Mouse (Mus musculus) CH12F3 (cell line): ENCODE results near the gene Itga9.

ENCODE experiments used
- in situ Hi-C: fragments of 300-500 bp; cut with MboI; formaldehyde crosslinking; loops from 2 replicates; pipeline ENCODE4 v1.14.3; 2020; ENCODE audit warnings: low sequenced_read_pairs

Gene Itga9

DNA sequence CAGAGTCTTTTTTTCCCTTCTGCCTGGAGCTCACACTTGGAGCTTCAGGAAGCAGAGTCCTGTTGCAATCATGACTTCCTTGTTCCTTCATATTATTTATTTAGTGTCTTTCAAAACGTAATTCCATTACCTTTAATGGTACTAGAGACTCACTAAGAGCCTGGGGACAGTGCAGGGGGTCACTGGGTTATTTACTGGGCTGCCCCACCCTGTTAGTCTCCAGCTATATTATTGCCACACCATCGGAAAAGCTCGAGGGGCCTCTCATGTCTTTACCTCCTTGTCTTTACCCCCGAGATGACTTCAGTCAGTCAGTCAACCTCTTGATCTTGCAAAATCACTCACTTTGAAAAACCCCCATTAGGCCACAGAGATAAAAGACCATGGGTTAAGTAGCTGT is 44.5 kb downstream of the Itga9 start:
- in situ Hi-C loops: no loop called here

DNA sequence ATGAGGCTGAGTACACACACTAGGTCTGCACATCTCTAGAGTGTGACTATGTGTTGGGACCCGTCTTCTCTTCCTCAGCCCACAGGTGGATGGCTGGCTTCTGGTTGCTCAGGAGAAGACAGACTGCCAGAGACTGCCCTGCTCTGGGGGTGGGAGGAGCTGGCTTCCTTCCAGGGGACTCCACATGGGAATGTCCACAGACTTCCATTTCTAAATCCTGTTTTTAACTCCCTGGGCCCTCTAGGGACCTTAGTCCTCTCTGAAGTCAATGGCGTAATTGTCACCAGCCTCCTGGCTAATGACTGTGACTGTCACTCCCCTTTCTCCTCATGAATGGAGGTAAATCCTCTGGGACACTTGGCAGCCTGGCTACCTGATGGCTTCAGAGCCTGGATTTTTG is 45.4 kb downstream of the Itga9 start:
- in situ Hi-C loops: no loop called here

DNA sequence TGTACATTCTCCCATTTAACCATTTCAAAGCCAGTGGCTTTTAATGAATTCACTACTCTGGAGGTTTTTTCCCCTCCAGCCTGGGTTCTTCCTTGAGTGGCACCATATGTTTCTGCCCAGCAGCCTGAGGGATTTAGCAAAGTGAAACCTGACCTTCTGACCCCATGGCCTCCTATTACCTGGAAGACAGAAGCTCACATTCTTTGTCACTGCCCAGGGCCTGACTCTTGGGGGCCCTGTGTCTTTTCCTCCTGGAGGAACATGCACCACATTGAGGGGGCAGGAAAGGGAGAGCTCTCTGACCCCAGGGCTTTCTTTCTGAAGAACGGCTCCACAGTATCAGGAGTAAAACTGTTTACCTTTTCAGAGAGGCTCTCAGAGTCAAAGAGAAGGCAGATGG is 46.9 kb downstream of the Itga9 start:
- in situ Hi-C loops: no loop called here

DNA sequence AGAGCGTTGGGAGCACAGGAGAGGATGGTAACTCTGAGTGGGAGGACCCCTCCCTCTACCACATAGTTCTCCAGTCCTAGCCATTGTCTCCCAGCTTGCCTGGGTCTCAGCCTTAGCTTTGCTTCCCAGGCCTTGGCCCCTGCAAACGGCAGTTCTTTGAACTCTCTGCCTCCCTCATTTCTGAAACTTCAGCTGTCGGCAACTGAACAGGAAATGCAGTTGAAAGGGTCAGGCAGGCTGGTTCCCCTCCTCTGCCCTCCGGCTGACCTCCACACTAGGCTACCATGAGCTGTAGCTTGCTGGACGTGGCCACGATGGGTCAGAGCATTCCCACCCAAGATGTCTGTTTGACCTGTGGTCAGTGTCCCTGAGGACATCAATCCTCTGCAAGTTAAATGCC is 48.5 kb downstream of the Itga9 start:
- in situ Hi-C loops: no loop called here

DNA sequence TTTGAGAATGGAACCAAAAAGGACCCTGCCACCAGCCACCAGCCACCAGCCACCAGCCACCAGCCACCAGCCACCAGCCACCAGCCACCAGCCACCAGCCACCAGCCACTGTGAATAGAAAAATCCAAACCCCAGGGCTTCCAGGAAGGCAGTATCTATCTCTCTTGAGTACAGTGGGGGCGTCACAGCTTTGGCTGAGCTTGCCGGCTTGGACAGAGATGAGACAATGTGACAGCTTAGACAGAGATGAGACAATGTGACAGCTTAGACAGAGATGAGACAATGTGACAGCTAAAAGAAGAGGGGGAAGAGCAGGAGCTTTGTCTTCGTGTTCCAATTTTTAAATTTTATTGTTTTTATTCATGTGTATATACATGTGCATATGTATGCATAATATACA is 49.2 kb downstream of the Itga9 start:
- in situ Hi-C loops: no loop called here

DNA sequence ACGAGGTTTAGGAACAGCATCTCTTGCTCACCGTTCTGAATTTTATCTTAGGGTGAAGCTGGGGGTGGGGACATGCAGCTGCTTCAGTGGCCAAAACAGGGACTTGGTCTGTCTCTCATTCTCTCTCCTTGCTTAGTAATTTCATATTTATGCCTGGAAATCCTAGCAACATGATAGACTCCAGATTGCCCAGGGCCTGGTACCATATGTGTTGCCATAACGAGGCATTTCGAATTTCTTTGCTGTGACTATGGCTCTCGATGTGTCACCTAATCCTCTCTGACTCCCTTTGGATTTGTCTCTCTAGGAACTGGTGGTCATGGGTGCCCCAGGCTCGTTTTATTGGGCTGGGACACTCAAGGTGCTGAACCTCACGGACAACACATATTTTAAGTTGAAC is 51.7 kb downstream of the Itga9 start:
- in situ Hi-C loops: no loop called here

DNA sequence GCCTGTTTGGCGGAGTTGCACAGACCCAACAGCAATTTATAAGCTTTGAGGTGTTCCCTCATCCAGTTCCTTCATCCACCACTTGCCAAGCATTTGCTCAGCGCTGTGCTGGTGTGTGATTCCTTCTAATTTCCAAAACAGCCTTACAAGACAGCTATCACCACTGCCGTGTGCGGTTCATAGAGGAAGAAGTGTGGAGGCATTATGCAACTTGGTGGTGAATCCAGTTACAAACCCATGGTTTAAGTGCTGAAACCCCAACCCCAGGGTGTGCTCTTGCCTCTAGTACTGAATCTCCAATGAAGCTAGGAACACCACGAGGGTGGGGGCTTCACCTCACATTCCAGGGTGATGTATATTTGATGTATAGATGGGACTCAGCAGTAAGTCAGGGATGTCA is 53.3 kb downstream of the Itga9 start:
- in situ Hi-C loops: no loop called here

DNA sequence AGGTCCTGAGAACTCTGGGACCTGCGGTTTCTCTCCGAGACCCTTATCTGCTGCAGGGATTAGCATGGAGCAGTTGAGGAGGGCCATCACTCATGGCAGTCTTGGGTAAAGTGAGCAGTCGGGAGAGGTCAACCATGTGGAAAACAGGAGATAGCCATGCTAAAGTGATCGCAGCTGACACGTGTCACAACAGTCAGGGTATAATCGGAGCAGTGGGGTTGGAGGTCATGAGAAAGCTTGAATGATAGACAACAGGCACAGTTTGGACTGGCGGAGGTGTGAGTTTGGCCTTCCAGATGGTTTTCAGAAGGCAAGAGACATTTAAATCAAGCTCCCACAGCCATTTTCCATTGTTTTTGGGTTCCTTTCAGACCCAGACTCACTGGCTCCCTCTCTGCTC is 53.8 kb downstream of the Itga9 start:
- in situ Hi-C loops: no loop called here

DNA sequence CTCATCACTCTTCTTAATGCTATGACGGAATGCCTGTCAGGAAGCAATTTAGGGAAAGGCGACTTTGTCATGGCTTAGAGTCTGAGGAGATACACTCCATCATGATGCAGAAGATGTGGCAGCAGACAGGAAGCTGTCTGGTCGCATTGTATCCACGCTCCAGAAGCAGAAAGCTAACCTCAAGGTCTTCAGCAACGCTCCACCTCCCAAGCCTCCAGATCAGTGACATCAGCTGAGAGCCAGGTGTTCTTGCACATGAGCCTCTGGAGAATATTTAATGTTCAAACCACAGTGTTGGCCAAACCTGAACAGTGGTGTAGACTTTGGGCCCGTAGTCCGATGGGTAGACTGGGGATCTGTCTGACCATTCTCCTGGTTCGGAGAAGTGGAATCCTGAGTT is 55.5 kb downstream of the Itga9 start:
- in situ Hi-C loops: no loop called here

DNA sequence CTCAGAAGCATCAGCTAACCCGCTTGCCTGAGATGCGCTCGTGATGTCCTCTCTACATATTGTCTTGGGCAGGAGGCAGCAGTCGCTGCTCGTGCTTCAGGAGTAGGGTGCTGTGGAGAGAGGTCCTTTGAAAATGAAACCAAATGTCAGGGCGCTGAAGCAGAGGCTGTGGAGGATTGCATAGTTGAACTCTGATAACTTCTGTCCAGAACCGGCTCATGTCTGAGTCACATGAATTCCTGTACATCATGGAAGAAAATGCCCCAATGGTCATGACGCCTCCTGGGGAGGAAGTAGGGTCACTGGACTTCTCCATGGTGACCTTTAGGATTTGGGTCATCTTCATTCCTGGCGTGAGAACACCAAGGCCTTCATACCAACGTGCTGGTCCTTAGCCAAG is 56.0 kb downstream of the Itga9 start:
- in situ Hi-C loops: no loop called here

DNA sequence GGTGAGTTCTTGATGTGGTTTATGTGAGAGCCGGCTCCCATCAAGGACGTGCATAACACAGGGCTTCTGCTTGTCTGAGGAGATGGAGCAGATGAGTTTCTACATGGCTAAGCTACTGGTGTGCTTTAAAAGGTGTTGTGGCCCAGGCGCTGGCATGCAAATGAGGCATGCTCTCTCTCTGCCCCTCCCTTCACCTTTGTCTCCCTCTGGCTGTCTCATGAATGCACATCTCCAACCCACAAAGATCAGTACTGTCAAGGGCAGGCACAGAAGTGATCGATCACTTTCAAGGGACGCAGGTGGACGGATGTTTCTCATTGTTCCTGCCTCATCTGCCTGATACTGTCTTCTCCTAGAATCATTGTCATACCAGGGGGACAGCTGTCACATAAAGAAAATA is 57.4 kb downstream of the Itga9 start:
- in situ Hi-C loops: no loop called here

DNA sequence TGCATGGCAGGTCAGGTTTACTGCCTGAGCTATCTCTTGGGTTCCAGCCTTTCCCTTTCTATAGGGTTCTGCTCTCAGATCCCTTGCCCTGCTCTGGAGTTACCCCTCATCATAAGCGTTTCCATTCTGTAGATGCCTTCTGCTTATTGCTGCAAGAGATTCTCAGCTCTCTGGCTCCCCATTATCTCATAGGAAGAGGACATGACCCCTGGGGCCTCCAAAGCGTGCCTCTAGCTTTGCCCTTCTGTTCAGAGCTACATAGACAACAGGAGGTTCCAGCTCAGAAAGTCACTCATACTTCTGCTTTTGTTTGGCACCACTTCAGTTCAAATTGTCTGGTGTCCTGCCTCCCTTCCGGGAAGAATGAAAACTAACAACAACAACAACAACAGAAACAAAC is 59.6 kb downstream of the Itga9 start:
- in situ Hi-C loops: no loop called here

DNA sequence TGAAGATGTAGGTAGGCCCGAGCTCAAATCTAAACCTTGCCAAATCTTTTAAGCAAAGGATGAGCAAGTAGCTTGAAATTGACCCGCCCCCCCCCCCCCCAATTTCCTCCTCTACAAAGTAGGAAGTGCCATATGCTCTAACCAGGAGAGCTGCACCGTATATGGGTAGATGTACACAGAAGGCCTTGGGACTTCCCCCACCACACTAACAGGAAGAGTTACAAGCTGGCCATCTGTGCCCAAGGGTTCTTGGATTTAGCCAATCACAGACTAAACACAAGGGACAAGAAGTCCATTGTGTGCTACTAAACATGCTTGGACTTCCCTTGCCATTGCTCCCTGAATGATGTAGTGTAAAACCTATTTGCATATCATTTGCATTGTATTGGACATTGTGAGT is 63.2 kb downstream of the Itga9 start:
- in situ Hi-C loops: no loop called here

DNA sequence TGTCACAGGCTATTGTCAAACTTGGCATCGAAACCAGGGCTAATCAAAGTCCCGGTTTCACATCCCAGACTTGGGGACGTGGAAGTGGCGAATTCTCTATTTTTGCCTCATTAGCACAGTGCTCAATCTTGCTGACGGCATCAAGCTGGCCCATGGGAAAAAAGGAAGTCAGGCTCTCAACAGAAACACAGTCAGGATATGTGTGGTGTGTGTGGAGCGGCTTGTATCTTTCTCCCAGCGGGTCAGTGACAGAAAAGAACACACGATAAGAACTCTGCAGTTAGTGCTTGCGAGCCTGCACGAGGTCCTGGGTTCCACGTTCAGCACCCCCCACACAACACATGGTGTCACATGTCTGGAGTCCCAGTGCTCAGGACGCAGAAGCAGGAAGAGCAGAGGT is 67.8 kb downstream of the Itga9 start:
- in situ Hi-C loops: no loop called here

DNA sequence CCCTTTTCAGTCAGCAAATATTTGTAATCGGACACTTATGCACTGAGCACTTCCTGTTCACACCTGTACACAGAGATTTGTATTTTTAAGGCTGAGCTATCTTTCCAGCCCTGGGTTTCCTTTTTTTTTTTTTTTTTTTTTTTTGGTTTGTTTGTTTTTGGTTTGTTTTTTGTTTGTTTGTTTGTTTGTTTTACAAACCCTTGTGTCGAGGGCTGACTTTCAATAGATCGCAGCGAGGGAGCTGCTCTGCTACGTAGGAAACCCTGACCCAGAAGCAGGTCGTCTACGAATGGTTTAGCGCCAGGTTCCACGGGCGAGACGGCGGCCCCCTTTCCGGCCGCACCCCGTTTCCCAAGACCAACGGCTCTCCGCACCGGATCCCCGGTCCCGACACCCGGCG is 68.3 kb downstream of the Itga9 start:
- in situ Hi-C loops: no loop called here

DNA sequence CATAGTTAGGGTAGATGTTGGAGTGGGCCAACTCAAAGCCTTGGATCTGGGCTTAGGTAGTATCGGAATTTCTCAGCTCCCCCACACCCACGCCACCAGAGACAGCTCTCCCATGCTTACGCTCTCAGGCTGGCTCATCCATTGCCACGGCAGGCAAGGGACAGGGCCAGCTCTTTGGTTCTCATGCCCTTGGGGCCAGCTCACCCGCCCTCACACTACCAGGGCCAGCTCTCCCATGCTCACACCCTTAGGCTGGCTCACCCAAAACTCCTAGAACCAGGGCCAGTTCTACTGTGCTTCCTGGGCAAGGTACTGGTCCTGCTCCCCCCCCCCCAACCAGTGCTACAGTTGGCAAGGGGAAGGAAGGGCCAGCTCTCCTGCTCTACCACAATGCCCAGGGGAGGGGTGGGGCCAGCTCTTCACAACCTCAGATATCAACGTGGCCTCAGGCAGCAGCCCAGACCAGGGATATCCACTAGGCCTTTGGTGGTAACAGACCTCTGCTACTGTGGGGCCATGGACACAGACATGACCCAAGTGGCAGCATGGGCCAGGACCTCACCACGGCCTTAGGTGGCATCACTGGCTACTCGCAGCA is 69.2 kb downstream of the Itga9 start:
- in situ Hi-C loops: no loop called here

DNA sequence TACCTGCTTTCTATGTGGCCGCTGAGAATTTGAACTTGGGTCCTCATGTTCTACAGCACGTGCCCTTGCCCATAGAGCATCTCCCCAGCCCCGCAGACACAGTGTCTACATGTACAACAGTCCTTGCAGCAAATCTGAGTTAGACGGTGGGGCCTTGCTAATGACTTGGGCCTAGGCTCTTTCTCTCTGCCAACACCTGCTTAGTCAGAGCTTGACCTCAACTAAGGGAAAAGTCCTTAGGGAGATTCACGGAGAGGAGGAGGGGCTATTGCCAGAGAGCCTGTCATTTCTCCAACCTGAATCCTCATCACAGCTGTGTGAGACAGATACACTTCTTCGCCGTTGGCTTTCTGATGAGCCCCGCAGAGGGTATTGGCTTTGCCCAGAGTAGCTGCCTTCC is 70.2 kb downstream of the Itga9 start:
- in situ Hi-C loops: no loop called here

DNA sequence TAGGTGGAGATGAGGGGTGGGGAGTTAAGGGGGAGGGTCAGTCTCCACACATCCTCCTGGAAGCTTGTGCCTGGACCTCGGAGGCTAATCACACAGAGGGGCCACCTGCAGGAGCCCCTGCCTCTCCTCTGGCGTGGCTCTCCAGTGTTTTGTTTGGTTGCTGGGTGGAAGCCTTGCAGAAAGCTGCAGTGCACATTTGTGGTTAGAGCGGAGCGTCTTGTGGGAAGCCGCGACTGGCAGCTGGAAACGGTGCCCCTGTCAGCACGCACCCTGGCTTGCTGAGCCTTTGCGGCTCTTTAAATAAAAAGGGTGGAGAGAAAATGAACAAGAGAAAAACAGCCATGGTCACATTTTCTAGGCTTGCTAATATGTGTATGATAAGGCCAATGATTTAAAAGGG is 70.9 kb downstream of the Itga9 start:
- in situ Hi-C loops: no loop called here

DNA sequence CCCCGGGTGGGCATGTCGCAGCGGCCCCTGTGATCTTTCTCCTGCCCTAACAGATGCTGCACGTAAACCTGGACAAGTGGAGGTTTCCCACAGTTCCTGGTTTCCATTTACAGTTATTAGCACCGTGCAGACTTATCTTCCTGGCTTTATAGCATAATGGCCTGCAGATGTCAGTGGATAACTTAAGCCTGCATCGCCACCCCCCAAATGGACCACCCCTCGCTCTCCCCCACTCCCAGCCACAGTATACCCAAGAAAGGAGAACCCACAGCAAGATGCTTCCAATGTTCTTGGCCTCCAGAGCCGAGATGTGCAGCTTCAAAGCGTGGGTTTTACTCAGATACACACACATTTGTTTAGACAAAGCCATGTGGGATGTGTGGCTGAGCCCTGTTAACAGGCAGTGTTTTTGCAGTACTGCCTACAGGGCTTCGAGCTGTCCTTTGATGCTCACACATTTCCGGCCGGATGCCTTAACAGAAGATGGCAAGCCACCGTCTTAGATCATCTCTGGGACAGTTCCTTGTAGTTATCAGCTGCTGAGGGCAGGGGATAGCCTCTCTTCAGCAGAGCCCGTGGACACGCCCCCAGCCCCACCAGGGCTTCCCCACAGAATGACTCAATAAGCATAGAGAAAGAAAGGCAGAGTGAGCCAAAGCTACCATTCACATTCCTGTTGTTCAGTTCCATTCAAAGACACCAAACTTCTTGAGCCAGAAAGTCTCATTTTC is 71.7 kb downstream of the Itga9 start:
- in situ Hi-C loops: no loop called here

DNA sequence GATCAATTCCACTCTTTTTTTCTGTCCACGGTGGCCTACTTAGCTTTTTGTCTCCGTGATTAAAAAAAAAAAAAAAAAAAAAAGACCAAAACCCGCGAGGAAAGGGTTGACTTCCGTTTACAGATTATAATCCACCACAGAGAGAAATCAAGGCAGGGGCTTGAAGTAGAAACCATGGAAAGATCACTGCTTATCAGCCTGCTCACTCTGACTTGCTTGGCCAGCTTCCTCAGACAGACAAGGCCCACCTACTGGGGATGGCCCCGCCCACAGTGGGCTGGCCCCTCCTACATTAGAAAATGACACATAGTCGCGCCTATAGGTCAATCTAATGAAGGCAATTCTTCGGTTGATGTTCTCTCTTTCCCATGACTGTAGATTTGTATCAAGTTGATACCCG is 72.3 kb downstream of the Itga9 start:
- in situ Hi-C loops: no loop called here

DNA sequence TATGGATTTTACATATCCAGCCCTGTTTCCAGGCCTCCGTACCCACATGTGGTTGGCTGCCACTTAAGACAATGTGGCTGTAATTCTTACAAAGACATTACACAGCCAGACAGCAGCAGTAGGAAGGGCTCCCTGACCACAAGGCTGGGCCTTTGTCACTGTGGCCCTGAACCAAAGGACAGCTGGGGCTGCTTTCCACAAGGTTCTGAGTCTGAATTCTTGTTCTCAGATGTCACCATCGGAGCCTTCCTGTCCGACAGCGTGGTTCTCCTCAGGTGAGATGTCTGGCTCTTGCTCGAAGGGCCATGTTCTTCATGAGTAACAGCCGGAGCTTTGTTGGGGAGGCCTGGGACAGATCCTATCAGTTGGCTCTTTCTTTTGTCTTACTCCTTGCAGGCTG is 75.0 kb downstream of the Itga9 start:
- in situ Hi-C loops: no loop called here

DNA sequence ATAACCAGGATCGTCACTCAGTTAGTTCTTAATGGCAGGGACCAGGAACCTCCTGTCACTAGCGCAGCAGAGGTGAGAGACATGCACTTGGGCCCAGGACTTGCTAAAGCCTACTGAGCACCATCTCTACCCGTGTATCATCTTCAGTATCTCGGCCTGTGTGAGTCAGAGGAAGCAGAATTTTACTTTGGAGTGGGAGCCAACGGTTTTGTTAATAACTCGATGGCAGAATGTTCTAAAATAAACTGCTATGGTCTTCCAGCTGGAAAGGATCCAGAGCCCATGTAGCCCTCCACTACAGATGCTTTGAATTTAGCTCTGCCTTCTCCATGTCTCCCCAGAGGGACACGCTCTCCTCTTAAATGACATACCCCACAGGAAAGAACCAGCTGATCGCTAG is 75.7 kb downstream of the Itga9 start:
- in situ Hi-C loops: no loop called here

DNA sequence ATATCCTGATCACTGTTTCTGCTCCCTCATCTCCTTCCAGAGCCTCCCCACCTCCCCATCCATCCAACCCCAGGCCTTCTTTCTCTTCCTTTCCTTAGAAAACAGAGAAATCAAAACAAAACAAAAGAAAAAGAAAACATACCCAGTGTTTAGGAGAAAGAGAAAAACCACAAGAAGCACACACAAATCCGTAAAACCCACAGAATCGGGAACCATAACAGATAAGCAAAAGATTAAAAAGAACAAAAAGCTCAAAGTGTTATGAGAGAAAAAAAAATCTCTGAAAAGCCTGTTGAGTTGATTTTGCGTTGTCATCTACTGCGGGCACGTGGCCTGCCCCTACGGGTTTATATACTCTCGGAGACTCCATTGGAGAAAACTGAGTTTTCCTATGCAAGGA is 77.0 kb downstream of the Itga9 start:
- in situ Hi-C loops: no loop called here
